Mouse (Mus musculus): ENCODE measurements at regions not wholly inside any gene's neighbourhood (a gene's known extent, or its start where the extent isn't known, plus 50 kb on each side); places are given as distances from the start of the nearest gene placed in this dataset.

- TF ChIP-seq CTCF (IDR thresholded peaks at IDR 0.05; ENCODE audit: borderline replicate concordance, insufficient read depth, low read length), result no peak
- TF ChIP-seq POLR2A (IDR thresholded peaks at IDR 0.05; ENCODE audit: low read depth, low read length), result no peak
Measured at GRCm38 (mm10) chr6:4277245-4277890, 190.6 kb upstream of the Bet1 start.
